Mouse (Mus musculus): ENCODE data around the gene Gm17416.

Gm17416 gene

DNA sequence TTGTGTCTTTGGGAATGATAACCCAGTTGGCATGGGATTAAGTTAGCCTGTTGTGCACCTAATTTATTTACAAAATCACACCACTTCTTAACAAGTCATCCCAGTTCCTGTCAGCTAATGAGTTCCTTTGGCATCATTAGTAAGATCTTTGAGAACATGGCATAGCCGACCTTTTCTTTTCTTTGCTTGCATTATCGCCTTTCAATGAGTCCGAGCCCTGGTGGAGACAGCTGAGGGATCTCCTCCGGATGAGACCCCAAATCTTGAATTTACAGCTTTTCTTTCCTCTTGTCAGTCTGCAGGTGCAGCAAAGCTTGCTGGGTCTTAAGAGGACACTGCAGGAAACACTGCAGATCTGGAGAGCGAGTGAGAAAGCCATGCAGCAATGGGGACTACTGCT is at the start of gene Gm17416:
TSS of gene Gm17416 (plus strand) at position 301 of the 400 bp plus-strand sequence.
- no peak for DNase-seq (ENCODE audit: extremely low read depth, low read depth)

DNA sequence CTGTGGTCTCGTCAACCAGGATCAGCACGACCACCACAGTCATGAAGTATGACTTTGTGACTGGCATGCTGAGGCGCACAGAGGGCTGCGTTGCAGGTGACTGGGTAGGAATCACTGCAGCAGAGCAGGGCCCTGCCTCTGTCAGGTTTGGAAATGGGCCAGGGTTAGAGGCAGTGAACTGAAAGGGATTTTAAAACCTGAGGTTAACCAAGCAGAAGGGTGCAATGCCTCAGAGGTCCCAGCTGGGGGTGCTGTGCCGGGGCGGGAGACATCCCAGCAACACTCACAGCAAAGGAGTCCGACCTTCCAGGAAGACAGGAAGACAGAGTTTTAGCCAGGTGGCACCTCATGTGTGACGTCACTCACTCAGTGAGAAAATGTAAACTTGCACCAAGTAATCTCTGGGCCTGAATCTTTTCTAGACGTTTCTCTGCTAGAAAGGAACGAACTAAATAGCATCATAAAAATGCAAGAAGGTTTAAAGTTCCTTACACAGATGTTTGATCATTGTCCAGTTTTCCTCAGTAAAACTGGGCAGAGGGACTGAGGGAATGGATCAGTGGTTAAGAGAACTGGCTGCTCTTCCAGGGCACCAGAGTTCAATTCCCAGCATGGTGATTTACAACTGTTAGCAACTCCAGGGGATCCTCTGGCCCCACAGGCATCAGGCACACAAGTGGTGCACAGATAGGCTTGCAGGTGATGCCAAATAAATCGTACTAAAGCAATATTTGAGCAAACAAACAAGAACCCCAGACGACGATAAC is 29.0 kb upstream of the Gm17416 start, which contains the start of gene Defb29:
TSS of gene Defb29 (minus strand) at position 155 of the 767 bp plus-strand sequence.
- no peak for DNase-seq (ENCODE audit: extremely low read depth, low read depth)

GRCm38 (mm10) chr2:152541979-152542378 is 27.2 kb upstream of the Gm17416 start:
- no peak for DNase-seq (ENCODE audit: extremely low read depth, low read depth)

GRCm38 (mm10) chr2:152542897-152543296 is 26.2 kb upstream of the Gm17416 start:
- DNase-seq (ENCODE audit: extremely low read depth, low read depth): no peak

GRCm38 (mm10) chr2:152543478-152543877 is 25.7 kb upstream of the Gm17416 start:
- DNase-seq (ENCODE audit: extremely low read depth, low read depth): no peak

DNA sequence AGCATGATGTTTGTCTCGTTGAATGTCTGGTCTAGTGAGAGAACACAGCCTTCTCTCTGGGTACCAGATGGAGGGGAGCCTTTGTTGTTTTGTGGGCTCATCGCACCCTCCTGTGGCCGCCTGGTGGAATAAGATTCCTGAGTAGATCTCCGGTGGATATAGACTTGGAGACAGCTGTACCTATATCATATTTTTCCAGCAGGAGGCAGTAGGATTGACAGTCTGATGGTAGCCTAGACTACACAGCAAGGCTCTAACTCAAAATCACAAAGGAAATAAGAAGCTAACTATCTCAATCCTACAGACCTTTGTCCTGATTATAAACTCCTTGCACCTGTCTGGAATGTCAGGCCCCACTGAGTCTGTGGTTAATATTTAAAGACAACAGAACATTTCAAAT is 24.4 kb upstream of the Gm17416 start:
- DNase-seq (ENCODE audit: extremely low read depth, low read depth): peak; percentile 26

DNA sequence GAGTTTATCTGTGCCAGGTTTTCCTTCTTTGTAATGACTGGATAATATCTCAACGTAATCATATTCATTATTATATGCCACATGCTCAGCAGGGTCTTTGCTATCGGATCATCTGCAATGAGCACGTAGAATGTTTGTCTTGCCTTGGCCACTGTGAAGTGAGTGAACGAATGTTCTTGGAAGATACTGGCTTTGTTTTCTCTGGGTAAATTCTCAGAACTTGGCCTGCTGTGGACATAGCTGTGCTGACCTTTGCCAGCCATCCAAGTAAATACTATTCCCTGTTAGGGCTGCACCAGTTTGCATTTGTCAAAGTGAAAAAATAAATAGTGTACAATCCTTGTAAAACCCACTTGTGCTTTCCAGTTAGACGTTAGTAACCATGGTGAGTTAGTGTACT is 21.0 kb upstream of the Gm17416 start:
- DNase-seq (ENCODE audit: extremely low read depth, low read depth): no peak

- DNase-seq (ENCODE audit: extremely low read depth, low read depth): no peak
Measured at GRCm38 (mm10) chr2:152553774-152554423, 15.2 kb upstream of the Gm17416 start.

GRCm38 (mm10) chr2:152556655-152557054 is 12.5 kb upstream of the Gm17416 start:
- no peak for DNase-seq (ENCODE audit: extremely low read depth, low read depth)

DNA sequence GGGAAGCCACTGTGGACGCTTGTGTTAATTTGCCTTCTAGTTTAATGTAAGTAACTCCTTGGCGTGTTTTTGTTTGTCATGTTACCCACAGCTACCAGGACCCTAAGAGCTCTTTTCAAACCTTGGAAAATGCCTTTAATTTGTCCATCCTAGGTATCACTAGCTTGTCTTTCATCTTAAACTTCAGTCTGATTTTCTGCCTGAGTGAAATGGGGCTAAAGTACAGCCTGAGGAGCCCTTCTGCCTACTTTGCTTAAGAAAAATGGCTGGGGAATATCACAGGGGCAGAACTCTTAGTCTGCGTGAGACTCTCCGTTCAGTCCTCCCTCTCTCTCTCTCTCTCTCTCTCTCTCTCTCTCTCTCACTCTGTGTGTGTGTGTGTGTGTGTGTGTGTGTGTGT is 743 bp downstream of the Gm17416 start:
- no peak for DNase-seq (ENCODE audit: extremely low read depth, low read depth)

GRCm38 (mm10) chr2:152570313-152570712 is 1.2 kb downstream of the Gm17416 start:
- no peak for DNase-seq (ENCODE audit: extremely low read depth, low read depth)

GRCm38 (mm10) chr2:152572114-152572794 is 3.1 kb downstream of the Gm17416 start, which contains the start of gene Defb21:
Defb21 (plus strand) TSS chr2:152572744.
- no peak for DNase-seq (ENCODE audit: extremely low read depth, low read depth)

DNA sequence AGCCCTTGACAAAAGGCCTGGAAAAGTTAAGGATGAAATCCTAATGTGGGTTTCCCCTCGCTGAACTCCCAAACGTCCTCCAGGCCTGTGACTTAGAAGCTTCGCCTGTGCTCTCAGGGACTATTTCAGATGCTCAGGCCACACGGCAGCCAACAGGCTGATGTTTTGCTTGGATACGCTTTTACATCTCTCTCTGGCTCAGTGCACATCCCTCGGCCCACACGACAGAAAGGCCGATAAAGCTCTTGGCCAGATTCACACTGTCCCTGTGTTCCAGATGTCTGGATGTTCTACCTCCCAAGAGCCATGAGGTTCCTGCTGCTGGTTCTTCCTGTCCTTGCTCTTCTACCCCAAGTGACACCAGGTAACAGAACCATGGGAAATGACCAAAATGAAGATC is 4.3 kb downstream of the Gm17416 start:
- no peak for DNase-seq (ENCODE audit: extremely low read depth, low read depth)

- no peak for DNase-seq (ENCODE audit: extremely low read depth, low read depth)
Measured at GRCm38 (mm10) chr2:152580107-152580506, 11.0 kb downstream of the Gm17416 start, which contains the start of gene Defb19. Defb19 (minus strand) TSS chr2:152580312.

- DNase-seq (ENCODE audit: extremely low read depth, low read depth): no peak
Measured at GRCm38 (mm10) chr2:152580612-152581011, 11.5 kb downstream of the Gm17416 start.

- peak; percentile 39 for DNase-seq (ENCODE audit: extremely low read depth, low read depth)
Measured at GRCm38 (mm10) chr2:152586926-152587560, 17.9 kb downstream of the Gm17416 start.

DNA sequence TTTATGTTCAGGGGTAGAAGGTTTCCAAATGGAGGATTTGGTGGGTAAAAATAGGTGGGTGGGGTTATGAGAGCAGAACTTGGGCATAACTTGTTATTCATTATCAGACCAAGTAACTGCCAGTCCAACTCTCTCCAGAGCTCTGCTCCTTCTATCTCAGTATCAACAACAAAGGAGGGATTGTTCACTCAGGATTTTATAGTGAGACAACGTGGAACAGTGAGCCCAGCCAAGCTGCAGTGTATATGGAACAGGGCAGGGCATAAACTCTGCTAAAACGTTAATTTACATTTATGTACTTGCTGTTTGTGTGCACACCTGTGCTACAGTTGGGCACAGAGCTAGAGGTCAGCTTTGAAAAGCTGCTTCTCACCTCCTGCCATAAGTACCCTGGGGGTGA is 19.3 kb downstream of the Gm17416 start:
- no peak for DNase-seq (ENCODE audit: extremely low read depth, low read depth)

DNA sequence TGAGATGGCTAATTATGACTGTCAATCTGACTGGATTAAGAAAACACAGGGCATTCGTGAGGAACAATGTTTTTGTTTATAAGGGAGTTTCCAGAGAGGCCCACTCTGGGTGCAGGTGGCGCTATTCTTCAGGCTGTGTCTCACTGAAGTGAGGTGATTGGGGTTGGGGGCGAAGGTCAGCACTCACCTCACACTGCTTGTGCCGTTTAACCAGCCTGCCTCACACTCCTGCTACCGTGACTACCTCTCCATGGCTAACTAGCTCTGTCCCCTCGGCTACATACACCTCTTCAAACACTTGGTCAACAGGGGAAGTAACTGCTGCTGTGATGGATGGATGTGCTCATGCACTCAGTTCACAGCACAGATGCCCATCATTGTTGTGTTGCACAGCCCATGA is 19.9 kb downstream of the Gm17416 start:
- no peak for DNase-seq (ENCODE audit: extremely low read depth, low read depth)

GRCm38 (mm10) chr2:152599299-152599698 is 30.2 kb downstream of the Gm17416 start, which contains the start of gene Defb45:
Defb45 (minus strand) TSS chr2:152599399.
- DNase-seq (ENCODE audit: extremely low read depth, low read depth): no peak

DNA sequence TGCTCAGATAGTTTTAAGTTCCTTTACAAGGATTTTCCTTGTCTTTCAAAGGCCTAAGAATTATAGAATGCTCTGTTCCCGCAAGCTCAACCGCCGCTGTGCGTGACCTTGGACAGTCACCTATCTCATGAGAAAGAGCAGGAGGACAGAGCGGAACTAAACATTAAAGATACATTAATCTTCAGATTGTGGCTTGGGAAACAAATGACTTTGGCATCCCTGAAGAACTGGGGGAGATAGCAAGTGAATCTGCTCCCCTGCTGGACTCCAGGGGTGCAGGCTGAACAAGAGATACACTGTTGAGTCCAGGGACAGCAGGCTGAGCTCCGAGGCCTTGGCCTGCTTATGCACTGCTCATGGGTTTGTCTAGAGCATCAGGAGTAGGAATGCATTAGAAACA is 30.9 kb downstream of the Gm17416 start:
- DNase-seq (ENCODE audit: extremely low read depth, low read depth): no peak

DNA sequence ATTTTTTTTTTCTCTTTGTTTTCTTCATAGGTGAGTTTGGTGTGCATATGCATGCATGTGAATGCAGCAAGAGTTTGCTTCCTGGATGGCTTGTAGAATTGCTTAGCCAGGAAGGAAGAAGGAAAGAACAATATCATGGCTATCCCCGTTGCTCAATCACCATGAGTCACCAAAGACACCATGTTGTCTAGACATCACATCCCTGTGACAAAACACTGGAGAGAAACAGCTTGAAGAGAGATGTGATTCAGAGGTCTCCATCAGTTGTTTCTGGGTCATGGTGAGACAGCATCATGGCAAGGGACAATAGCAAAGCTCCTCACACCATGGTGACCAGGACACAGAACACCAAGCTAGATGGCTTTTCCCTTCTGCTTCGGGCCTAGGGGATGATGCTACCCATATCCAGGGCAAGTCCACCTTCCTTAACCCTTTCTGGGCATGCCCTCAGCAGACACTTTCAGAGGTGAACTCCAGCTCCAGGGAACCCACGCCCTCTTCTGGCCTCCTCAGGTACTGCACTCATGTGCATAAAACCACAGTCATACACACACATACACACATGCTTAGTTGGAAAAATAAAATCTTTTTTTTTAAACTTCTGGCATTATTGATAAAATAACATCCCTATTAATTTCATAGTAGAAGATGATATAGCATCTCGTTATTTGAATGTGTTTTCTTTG is 32.3 kb downstream of the Gm17416 start:
- DNase-seq (ENCODE audit: extremely low read depth, low read depth): no peak

All from MEL-GATA-1-ER (cell line).